Mouse (Mus musculus) Patski (cell line): Measurements from ENCODE around the gene Stat3. TPM values are rescaled to one million over a fixed set of nuclear protein-coding genes. Genes with fewer than 3 reads are reported as not detected.
A peak's percentile ranks its signal among the peaks of the same experiment; 100 is the strongest.

Experiments
- ATAC-seq: fragments of 100-300 bp; one replicate; pipeline ENCODE4 v1.8.0; 2021
- CTCF ChIA-PET: fragments of 350-600 bp; sonication (Branson Sonifier 250); formaldehyde crosslinking; loops from one replicate; lab custom pipeline; 2022; ENCODE audit warnings: inconsistent platforms; lab: Charles Lee
- POLR2A ChIA-PET: fragments of 350-600 bp; sonication (Branson Sonifier 250); formaldehyde crosslinking; loops from one replicate; lab custom pipeline; 2022; ENCODE audit warnings: antibody characterized with exemption, inconsistent platforms; lab: Charles Lee
- DNase-seq: peaks from one replicate; pipeline ENCODE4 v3.0.0-alpha.2; 2011; ENCODE audit warnings: low read depth, low spot score
- H3K27me3 ChIP-seq: fragments of 371-371 bp; one replicate; pipeline ENCODE4 v1.5.1; 2021
- CTCF ChIP-seq: fragments of 100-300 bp; IDR thresholded peaks from one replicate; pipeline ENCODE4 v1.5.1; 2021
- in situ Hi-C: fragments of 300-500 bp; cut with MboI; formaldehyde crosslinking; loops from 3 replicates; pipeline ENCODE4 v1.11.1; 2018; ENCODE audit warnings: low pct_unique_long_range_greater_than_20kb, mixed read lengths
- polyA plus RNA-seq: library from polyadenylated mRNA; unstranded; gene quantifications from one replicate; pipeline ENCODE4 v1.2.3, GENCODE M21; 2021

The Stat3 gene
- polyA plus RNA-seq, 1 experiment from 2014 or later: 152 TPM

GRCm38 (mm10) chr11:100965760-100966159 lies 26.4 kb upstream of the Stat3 start:
- in situ Hi-C loops: no loop called here
- no peak for ATAC-seq
- ChIA-PET POLR2A (interaction anchor here (0.8 kb wide), 1 partner anchor 116 kb away, joined by 3 read pairs; no protein-coding TSS in a partner anchor), CTCF (no interaction called here)
- DNase-seq: no peak
- H3K27me3 ChIP-seq: no peaks in the 10 kb centered on the region
- no peak for TF ChIP-seq CTCF

GRCm38 (mm10) chr11:100964901-100965542 lies 25.7 kb upstream of the Stat3 start:
- CTCF ChIA-PET: no interaction called here
- POLR2A ChIA-PET: interaction anchor here (0.7 to 0.8 kb wide), 2 partner anchors 115 to 129 kb away, joined by 3 to 4 read pairs; no protein-coding TSS in a partner anchor
- TF ChIP-seq CTCF: no peak

DNA sequence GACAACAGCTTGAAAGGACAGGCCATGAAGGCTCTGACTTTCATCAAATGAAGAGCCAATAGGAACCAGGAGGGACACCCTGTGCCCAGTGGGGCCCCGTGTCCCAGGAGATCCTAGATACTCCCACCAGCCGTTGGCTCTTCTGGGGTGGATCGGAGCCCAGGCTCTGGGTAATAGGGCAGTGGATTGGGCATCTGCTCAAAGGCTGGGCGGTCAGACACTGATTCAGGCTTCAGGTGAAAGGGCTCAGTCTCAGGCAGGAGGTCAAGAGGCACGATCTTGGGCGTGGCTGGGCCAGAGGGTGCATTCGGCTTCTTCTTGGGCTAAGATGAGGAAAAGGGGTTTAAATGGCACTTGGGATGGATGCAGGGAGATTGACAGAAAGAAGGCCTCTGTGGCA lies 24.8 kb upstream of the Stat3 start:
- in situ Hi-C loops: no loop called here
- no peak for ATAC-seq
- ChIA-PET CTCF (no interaction called here), POLR2A (no interaction called here)
- H3K27me3 ChIP-seq: no peaks in the 10 kb centered on the region
- no peak for TF ChIP-seq CTCF
- no peak for DNase-seq

More at GRCm38 (mm10) chr11:100964901-100965542, 25.7 kb upstream of the Stat3 start:
- DNase-seq (no peak), ATAC-seq (no peak)
- no peaks in the 10 kb centered on the region for H3K27me3 ChIP-seq
- in situ Hi-C loops: no loop called here

- POLR2A ChIA-PET: no interaction called here
- DNase-seq (no peak), ATAC-seq (no peak)
- in situ Hi-C loops: no loop called here
- no peaks in the 10 kb centered on the region for H3K27me3 ChIP-seq
- CTCF ChIA-PET: no interaction called here
- TF ChIP-seq CTCF: no peak
Measured at GRCm38 (mm10) chr11:100963647-100964046, 24.3 kb upstream of the Stat3 start.

GRCm38 (mm10) chr11:100962371-100962911 lies 23.1 kb upstream of the Stat3 start:
- POLR2A ChIA-PET: interaction anchor here (0.8 kb wide), 1 partner anchor 98 kb away, joined by 3 read pairs; no protein-coding TSS in a partner anchor
- DNase-seq: no peak
- in situ Hi-C loops: no loop called here
- no peaks in the 10 kb centered on the region for H3K27me3 ChIP-seq
- CTCF ChIA-PET: interaction anchor here (1.1 to 1.5 kb wide), 2 partner anchors 9 to 105 kb away, joined by 3 to 4 read pairs; partner anchors contain the start of gene Cavin1
- TF ChIP-seq CTCF: no peak
- peak; percentile 76 for ATAC-seq

DNA sequence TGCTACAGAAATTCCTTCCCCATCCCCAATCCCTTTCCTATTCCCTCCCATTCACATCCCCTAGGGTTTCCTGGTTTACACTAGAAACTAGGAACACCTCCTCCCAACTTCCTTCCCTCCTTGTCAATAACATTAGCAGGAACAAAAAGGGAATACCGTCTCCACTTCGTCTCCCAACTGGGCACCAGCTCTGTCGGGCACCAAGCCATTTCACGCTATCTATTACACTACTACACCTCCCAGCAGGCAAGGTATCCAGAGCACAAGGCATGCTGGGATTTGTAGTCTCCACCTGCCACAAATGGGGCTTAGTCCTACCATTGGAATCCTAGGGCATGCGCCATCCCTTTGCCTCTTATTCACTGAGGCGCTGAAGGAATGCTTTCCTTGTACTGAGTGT lies 21.2 kb upstream of the Stat3 start:
- in situ Hi-C loops: no loop called here
- ChIA-PET CTCF (interaction anchor here (1.1 to 1.7 kb wide), 2 partner anchors 10 to 66 kb away, joined by 3 to 5 read pairs; no protein-coding TSS in a partner anchor), POLR2A (interaction anchor here (0.6 to 0.7 kb wide), 2 partner anchors 60 to 120 kb away, joined by 3 read pairs; no protein-coding TSS in a partner anchor)
- no peak for TF ChIP-seq CTCF
- DNase-seq: no peak
- peak; percentile 28 for ATAC-seq
- no peaks in the 10 kb centered on the region for H3K27me3 ChIP-seq

- ChIA-PET POLR2A (no interaction called here), CTCF (interaction anchor here (1.1 to 3.6 kb wide), 3 partner anchors 9 to 66 kb away, joined by 3 to 13 read pairs (median 5); no protein-coding TSS in a partner anchor)
- in situ Hi-C loops: loop anchor here (5.0 to 10.0 kb wide), 3 partner anchors 68 to 245 kb away; partner anchors contain the start of genes Hspb9 and Kat2a
- ATAC-seq (no peak), DNase-seq (no peak)
- no peaks in the 10 kb centered on the region for H3K27me3 ChIP-seq
- no peak for TF ChIP-seq CTCF
Measured at GRCm38 (mm10) chr11:100959826-100960225, 20.5 kb upstream of the Stat3 start.

- ChIA-PET POLR2A (no interaction called here), CTCF (interaction anchor here (0.9 to 3.6 kb wide), 5 partner anchors 9 to 65 kb away, joined by 3 to 13 read pairs (median 3); no protein-coding TSS in a partner anchor)
- in situ Hi-C loops: loop anchor here (5.0 to 10.0 kb wide), 3 partner anchors 67 to 245 kb away; partner anchors contain the start of genes Hspb9 and Kat2a
- DNase-seq (no peak), ATAC-seq (no peak)
- H3K27me3 ChIP-seq: no peaks in the 10 kb centered on the region
- no peak for TF ChIP-seq CTCF
Measured at GRCm38 (mm10) chr11:100959464-100959810, 20.1 kb upstream of the Stat3 start.

GRCm38 (mm10) chr11:100958613-100959463 lies 19.5 kb upstream of the Stat3 start:
- no peaks in the 10 kb centered on the region for H3K27me3 ChIP-seq
- in situ Hi-C loops: loop anchor here (5.0 to 10.0 kb wide), 3 partner anchors 67 to 244 kb away; partner anchors contain the start of genes Hspb9 and Kat2a
- ChIA-PET CTCF (interaction anchor here (0.9 to 3.6 kb wide), 11 partner anchors 10 to 213 kb away, joined by 3 to 13 read pairs (median 4); no protein-coding TSS in a partner anchor), POLR2A (interaction anchor here (1.0 to 2.2 kb wide), 2 partner anchors 20 to 51 kb away, joined by 3 to 8 read pairs; partner anchors contain the start of gene Stat3)
- no peak for TF ChIP-seq CTCF
- no peak for DNase-seq
- ATAC-seq: no peak
